Mouse (Mus musculus) spleen, embryonic (tissue): ENCODE data around the gene Fhod1.

ENCODE experiments used
- CTCF ChIA-PET: fragments of 350-600 bp; sonication (Branson Sonifier 250); formaldehyde crosslinking; loops from one replicate; lab custom pipeline; 2022; lab: Charles Lee

The Fhod1 gene

DNA sequence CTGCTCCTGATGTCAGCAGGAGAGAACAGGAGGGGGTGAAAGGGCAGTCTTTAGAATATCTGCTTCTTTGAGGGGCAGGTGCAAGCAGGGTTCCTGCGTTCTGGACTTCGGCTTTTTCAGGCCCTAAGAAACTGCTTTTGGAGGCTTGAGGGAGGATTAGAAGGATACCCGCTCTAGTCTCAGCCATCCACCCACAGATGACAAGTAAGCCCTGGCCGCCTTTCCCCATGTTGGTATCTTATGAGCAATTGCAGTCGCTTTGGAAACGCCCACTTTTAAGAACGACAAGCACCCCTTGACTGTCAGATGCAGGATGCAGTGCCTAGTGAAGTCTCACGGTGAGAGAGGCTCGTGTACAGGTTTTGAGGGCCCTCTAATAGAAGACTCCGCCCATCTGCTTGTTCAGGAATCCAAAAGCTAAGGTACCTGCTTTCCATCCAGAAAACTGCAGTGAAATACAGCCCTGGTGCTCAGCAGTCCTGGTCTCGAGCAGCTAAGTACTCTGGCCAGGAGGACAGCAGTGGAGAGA lies 29.0 kb downstream of the Fhod1 start:
- CTCF ChIA-PET = no interaction called here

DNA sequence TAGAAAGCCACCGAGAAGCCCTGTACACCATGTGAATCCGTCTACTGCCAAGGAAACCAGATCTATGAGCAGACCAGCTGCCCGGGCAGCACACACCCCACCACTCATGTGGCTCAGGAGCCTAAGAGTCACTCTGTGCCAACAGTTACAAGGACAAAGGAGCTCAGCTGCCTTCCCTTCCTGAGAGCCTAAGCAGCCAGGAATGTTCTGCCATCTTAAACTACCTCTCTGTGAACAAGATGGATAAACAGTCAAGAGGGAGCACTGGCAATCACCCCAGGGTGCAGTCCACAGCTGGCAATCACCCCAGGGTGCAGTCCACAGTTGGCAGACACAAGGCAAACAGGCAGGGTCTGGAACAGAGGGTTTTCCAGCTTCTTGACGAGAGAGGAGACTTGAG lies 29.8 kb downstream of the Fhod1 start:
- CTCF ChIA-PET = interaction anchor here (0.5 to 0.6 kb wide), 2 partner anchors 33 to 46 kb away, joined by 3 to 11 read pairs; no protein-coding TSS in a partner anchor

DNA sequence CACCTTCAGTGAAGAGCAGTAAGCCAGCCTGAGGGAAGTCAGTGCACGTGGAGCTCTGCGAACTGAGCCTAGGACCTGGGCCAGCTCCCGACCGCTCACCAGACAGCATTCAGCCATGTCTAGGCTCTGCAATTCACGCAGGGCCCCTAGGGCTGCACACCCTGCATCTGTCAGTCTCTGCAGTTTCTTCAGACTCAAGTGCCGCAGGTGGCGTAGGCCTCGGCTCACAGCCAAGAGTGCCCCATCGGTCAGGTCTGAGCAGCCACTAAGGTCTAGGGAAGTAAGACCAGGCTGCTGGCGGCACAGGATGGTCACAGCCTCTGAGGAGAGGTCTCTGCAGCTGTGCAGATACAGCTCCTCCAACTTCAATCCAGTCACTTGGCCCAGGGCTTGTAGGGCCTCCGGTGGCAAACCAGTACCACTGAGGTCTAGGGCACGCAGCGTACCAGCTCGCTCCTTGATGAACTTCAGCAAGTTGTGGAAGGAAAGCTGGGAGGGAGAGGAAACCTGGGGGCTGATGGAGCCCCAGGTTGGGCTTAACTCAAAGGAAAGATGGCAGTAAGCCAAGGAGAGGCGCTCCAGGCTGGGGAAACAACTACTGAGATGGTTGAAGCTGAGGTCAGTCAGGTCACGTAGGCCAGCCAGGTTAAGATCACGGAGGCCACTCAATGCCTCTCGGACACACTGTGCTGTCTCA lies 32.5 kb downstream of the Fhod1 start:
- CTCF ChIA-PET = no interaction called here

DNA sequence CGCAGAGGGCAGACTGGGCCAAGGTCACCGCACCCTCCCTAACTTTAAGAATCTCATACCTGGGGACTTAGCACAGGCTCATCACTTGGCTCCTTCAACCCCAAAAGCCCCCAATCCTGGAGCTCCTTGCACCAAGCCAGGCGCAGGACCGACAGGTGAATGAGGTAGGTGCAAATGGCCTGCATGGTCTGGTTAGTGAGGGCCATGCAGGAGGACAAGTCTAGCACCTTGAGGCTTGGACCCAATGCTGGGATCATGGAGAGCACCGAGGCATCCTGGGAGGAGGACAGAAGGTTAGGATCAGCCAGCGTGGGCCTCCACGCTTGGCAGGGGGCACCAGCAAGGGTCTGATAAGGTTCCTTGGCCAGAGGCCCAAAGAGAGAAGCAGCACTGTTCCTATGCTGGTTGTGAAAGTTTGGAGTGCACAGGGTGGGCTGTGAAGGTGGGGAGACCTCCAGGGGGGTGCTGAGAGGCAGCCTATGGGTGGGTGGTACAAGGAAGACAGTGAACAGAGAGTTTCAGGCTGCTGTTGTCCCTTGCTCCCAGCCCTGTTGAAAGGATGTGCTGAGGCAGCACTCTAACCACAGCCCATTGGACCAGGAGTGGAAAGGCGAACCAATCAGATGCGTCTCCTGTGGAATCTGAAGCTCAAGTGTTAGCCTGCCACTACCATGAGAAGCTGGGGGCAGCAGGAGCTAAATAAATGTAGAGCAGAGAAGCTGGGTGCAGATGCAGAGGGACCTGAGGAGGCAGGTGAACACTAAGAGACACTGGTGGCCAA lies 33.9 kb downstream of the Fhod1 start:
- CTCF ChIA-PET = no interaction called here

DNA sequence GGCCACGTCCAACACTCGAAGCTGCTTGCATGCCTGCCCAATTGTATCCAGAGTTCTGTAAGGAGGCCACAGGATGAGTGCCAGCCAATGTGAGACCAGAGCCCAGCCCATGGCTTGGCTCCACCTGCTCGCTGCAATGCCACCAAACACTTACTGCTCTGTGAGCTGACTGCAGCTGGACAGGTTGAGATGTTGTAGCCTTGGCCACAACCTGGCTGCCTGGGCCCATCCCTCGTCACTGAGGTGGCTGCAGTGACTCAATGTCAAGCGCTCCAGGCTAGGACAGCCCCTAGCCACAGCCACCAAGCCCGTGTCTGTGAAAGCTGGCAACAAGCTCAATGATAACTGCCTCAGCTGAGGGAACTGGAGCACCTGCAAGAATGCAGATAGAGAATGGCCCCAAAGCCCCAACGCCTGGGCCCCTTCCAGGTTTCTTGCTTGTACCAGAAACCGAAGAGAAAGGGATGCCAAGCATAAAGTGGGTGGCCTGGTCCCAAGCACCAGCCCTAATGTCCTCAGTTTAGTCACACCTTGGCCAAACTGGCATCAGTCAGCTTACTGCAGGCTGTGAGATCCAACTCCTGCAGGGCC lies 34.8 kb downstream of the Fhod1 start:
- CTCF ChIA-PET = no interaction called here

DNA sequence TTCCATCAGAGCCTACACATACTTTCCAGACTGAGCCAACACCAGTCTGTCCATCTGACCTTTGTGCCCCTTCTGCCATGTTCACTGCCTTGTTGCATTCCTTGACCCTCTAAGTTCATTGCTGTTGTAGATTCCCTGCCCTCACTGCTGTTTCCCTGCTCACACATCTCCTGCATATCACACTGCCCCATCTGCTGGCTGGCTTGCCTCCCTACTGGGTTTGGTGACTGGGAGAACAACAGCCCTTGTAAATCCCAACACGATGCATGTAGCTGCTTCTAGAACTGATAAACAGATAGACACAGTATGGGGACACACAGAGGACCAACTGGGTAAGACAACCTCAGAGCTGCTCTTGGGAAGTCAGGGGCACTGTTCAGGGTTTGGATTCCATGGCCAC lies 36.0 kb downstream of the Fhod1 start:
- CTCF ChIA-PET = no interaction called here

DNA sequence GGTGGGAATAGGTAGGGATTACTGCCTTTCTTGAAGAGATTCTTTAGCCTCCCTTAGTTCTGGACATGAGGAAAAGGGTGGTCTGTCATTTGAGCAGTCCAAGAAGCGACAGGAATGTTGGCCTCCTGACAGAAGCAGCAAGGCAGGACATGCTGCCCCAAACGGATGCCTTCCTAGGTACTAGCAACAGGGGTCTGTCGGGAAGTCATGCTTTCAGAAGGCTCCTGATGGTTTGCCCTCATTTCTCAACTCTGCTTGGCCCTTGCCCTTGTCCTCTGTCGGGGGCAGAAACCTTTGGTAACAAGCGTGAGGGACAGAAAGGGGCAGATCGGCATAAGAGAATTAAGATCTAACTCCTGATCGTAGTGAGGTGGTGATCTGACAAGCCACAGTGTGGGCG lies 37.6 kb downstream of the Fhod1 start:
- CTCF ChIA-PET = no interaction called here

DNA sequence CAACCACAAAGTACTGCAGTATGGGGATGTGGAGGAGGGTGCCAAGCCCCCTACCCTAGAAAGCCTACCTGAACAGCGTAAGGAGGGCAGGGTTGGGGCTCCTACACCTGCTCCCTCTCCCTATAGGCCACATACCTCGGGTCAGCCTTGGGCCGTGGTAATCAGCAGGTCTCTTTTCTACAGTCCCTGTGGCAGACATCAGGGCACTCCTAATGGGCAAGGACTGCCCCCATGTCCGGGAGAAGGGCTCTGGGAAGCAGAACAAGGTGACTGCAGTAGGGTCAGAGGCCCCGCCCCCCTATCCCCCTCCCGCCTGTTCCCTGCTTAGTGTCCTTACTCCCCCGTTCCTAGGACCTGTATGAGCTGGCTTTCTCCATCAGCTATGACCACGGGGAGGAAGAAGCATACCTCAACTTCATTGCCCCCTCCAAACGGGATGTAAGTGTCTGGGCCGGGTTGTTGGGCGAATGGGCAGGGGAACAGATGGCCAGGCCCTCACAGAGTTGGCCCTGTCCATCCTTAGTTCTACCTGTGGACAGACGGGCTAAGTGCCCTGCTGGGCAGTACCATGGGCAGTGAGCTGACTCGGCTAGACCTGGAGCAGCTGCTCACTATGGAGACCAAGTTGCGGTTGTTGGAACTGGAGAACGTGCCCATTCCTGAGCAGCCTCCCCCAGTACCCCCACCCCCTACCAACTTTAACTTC lies 38.5 kb downstream of the Fhod1 start:
- CTCF ChIA-PET = no interaction called here

DNA sequence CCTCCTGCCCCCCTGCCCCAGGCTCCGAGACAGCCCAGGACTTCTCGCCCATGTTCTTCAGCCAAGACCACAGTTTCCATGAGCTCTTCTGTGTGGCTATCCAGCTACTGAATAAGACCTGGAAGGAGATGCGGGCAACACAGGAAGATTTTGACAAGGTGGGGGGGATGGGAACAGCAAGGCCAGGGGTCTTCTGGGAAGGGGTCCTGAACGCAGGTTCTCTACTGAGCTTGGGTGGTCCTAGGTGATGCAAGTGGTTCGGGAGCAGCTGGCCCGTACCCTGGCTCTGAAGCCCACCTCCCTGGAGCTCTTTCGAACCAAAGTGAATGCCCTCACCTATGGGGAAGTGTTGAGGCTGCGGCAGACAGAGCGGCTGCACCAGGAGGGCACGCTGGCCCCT lies 39.3 kb downstream of the Fhod1 start:
- CTCF ChIA-PET = interaction anchor here (0.6 kb wide), 2 partner anchors 36 to 260 kb away, joined by 3 to 5 read pairs; no protein-coding TSS in a partner anchor

DNA sequence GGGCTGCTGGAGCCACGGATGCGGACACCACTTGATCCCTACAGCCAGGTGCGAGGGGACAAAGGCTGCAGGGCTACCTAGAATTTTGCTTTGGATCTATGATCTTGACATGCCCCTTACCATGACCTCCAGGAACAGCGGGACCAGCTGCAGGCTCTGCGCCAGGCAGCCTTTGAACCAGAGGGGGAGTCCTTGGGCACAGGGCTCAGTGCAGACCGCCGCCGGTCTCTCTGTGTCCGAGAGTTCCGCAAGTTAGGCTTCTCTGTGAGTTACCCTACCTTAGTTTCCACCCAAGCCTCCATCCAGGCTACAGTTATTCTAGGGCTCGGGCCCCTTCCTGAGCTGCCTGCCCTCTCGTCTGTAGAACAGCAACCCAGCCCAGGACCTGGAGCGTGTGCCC lies 40.1 kb downstream of the Fhod1 start:
- CTCF ChIA-PET = no interaction called here

DNA sequence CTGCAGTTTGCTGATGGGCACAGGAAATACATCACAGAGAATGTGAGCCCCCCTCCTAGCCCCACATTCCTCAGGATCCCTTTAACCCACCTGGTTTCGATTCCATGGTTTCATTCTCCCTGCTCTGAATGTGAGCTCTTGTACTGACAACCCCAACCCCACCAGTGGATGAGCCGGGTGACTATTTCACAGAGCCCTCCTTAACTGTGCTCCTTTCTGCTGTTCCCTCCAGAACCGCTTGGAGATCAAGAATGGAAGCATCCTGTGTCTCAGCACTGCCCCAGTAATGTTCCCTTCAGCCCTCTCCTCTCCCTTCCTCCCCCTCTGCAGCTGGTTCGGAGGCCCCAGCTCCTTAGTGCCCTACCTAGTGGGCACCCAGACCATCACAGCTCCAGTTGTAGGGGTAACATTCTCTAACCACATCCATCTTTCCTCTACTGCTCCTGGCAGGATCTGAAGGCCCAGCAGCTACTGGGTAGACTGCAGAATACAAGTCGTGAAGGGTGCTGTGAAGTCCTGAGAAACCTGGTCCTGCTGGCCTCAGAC lies 41.5 kb downstream of the Fhod1 start:
- CTCF ChIA-PET = no interaction called here

DNA sequence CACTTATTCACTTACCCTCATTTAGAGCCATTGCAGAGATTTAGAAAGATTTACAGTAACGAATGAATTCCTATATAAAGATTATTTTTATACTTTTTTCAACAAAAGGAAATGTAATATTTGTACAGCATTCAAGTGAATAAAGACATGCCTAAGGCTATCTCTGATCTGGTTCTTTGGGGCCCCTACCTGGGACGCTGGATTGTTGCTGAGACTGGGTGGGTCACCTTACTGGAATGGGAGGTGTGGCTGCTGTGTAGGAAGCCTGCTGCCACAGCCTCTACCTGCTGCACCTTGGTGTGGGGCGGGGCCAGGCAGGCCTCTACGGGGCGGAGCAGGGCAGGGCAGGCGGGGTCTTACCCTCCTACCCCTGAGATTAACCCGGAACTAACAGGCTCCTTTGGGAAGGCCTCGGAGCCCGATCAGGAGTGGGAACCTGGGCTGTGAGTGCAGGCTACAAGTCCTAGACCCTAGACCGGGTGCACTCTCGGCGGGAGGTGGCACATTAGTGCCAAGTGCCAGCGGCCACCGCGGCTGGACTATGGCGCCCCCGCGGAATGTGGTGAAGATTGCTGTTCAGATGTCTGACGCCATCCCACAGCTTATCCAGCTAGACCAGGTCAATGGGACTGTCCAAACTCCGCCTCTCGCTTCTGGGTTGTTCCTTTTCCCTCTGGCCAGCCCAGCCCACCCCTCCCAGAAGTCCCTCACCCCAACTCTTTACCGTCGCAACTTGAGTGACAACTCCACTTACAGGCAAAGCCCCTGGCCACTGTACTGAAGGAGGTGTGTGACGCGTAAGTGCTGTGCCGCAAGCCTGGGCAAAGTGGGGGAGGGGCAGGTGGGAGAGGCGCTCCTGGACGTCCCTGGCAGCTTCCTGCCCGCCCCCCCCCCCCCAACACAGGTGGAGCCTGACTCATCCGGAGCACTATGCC lies 42.3 kb downstream of the Fhod1 start, which contains the start of gene Elmo3:
TSS of gene Elmo3 (plus strand) at position 391 of the 935 bp plus-strand sequence.
- CTCF ChIA-PET = interaction anchor here (1.3 kb wide), 1 partner anchor 15 kb away, joined by 3 read pairs; no protein-coding TSS in a partner anchor

DNA sequence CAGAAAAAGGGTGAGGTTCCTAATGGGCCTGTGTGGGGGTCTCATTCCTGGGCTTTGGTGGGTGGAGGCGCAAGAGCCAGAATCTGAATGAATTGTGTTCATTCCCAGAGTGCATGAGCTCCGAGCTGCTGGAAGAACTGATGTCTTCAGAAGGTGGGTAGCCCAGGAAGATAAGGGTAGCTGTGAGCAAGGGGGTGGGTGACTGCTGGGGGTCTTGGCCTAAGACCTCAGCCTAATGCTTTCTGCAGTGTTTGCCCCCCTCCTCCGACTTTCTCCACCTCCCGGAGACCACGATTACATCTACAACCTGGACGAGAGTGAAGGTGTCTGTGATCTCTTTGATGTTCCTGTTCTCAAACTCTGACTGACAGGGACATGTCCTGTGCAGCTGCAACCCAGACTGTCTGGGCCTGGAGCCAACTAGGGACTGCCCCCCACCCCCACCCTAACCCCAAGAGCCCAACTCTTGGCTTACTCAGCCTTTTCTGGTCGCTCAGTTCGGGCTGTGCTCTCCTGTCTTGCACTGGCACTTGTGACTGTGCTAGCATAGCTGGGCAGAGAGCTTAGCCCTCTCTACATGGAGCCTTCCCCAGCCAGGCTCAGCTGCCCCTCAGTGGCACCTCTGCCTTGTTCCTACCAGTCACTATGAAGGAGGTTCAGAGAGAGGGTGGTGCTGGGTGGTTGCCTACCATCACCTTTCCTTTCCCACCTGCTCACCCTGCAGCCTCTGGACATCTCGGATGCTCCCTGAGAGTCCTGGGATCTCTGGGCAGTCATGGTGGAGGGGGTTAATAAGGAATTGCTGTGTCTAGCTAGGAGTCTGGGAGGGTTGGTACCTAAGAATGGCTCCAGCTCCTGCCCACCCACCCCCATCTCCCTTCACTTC lies 43.2 kb downstream of the Fhod1 start:
- CTCF ChIA-PET = interaction anchor here (1.3 kb wide), 1 partner anchor 14 kb away, joined by 3 read pairs; no protein-coding TSS in a partner anchor

DNA sequence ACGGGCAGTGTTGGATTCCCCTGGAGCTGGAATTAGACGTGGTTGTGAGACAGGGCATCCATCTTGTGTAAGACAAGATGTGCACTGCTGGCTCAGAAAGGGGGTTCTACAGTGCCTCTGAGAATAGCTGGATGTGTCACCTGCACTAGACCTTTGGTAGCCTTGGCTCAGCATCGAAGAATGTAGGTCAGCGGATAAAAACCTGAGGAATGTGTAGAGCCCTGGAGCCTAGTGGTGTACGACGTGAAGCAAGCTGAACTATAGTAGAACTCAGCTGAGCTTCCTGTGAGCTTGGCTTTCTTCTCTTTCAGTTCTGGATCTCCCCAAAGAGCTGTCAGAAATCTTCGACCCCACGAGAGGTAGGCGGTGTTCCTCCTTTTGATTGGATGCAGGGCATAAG lies 43.9 kb downstream of the Fhod1 start:
- CTCF ChIA-PET = interaction anchor here (0.6 to 1.3 kb wide), 2 partner anchors 13 to 18 kb away, joined by 3 read pairs; no protein-coding TSS in a partner anchor

DNA sequence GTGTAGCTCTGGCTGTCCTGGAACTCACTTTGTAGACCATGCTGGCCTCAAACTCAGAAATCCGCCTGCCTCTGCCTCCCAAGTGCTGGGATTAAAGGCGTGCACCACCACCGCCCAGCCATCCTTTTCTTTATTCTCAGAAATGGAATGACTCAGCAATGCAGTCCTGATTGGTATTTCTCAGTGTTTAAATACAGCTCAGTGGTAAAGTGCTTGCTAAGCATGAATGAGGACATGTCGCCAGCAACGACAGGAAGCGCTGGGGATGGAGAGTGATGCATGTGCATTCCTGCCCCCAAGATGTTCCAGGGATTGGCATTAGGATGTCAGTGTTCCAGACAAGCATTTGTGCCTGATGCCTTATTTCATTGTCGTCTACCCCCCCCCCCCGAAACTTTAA lies 44.4 kb downstream of the Fhod1 start:
- CTCF ChIA-PET = interaction anchor here (0.6 to 0.7 kb wide), 2 partner anchors 19 to 303 kb away, joined by 3 to 6 read pairs; no protein-coding TSS in a partner anchor

DNA sequence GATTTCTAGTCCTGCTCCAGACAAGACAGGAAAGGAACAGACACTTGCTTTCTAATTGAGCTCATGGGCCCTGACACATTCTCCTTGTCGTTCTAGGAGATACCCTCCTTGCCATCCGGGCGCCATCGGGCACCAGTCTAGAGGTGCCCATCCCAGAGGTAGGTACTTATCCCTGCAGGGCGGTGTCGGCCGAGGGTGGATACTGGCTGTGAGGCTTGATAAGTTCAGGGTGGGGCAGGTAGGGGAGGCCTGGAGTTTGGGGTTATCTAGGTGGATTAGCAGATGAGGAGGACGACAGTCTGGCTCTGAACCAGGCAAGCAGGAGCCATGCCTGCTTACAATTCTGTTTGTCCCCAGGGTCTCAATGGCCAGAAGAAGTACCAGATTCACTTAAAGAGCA lies 47.8 kb downstream of the Fhod1 start:
- CTCF ChIA-PET = no interaction called here

DNA sequence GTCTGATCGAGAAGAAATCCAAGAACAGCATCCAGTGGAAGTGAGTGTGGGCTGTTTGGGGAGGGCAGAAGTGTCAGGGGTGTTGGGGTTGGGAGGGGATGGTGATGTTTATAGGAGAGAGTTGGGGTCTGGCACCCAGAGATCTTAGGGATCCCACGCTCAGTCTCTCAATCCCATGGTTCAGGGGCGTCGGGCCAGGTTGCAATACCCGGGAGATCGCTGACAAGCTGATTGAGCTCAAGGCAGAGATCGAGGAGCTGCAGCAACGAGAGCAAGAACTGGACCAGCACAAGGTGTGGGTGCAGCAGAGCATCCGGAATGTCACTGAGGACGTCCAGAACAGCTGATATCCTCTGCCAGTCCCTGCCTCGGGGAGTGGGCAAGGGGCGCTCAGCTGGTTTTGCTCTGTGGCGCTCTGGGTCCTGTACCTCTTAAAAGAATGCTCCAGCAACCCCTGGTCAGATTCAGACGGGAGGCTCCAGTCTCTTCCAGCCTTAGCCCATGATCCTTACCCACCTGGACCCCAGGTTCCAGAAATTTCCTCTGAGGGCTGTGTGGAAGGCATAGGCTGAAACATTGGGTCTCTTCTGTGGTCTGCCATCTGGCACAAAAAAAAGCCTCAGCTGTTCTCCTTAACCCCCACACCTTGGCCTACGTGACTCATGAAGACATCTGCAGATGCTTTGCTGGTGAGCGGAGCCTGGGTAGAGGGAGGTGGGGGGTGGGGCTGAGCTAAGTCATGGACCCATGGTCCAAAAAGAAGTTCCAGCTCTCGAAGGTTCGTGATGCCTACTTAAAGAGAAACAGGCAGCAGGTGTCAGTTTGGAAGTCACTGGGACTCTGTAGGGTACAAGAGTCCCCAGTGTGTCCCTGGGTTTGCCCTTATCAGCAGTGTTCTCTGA lies 49.2 kb downstream of the Fhod1 start:
- CTCF ChIA-PET = no interaction called here
